Mouse (Mus musculus) right cerebral cortex, adult 18-20 months (tissue): ENCODE measurements around the gene Kank2.

Experiments used
- DNase-seq: peaks from one replicate; pipeline ENCODE4 v3.0.0; 2022; ENCODE audit warnings: mixed read lengths

Kank2 gene

GRCm38 (mm10) chr9:21748491-21748890 lies 50.1 kb downstream of the Kank2 start:
- DNase-seq: no peak

GRCm38 (mm10) chr9:21748033-21748432 lies 50.5 kb downstream of the Kank2 start:
- DNase-seq: no peak

GRCm38 (mm10) chr9:21747238-21747774 lies 51.2 kb downstream of the Kank2 start:
- DNase-seq: no peak

- DNase-seq: no peak
Observed at GRCm38 (mm10) chr9:21741514-21741913, 57.0 kb downstream of the Kank2 start.

- DNase-seq: no peak
Observed at GRCm38 (mm10) chr9:21740427-21740826, 58.1 kb downstream of the Kank2 start.

GRCm38 (mm10) chr9:21738776-21739175 lies 59.8 kb downstream of the Kank2 start:
- no peak for DNase-seq

- DNase-seq: peak; percentile 81
Observed at GRCm38 (mm10) chr9:21737188-21737587, 61.4 kb downstream of the Kank2 start.

- no peak for DNase-seq
Observed at GRCm38 (mm10) chr9:21736580-21736979, 62.0 kb downstream of the Kank2 start.

- DNase-seq: no peak
Observed at GRCm38 (mm10) chr9:21735126-21735525, 63.4 kb downstream of the Kank2 start.

- DNase-seq: no peak
Observed at GRCm38 (mm10) chr9:21733989-21734388, 64.6 kb downstream of the Kank2 start.

- DNase-seq: no peak
Observed at GRCm38 (mm10) chr9:21733446-21733845, 65.1 kb downstream of the Kank2 start.

GRCm38 (mm10) chr9:21732288-21732687 lies 66.3 kb downstream of the Kank2 start:
- no peak for DNase-seq

- DNase-seq: no peak
Observed at GRCm38 (mm10) chr9:21729264-21729663, 69.3 kb downstream of the Kank2 start.

GRCm38 (mm10) chr9:21728261-21728832 lies 70.2 kb downstream of the Kank2 start:
- DNase-seq: no peak

GRCm38 (mm10) chr9:21726218-21726975 lies 72.1 kb downstream of the Kank2 start:
- DNase-seq: no peak

- no peak for DNase-seq
Observed at GRCm38 (mm10) chr9:21725224-21726121, 73.1 kb downstream of the Kank2 start.

- peak; percentile 94 for DNase-seq
Observed at GRCm38 (mm10) chr9:21724147-21724536, 74.4 kb downstream of the Kank2 start.

- peak; percentile 82 for DNase-seq
Observed at GRCm38 (mm10) chr9:21723377-21724146, 75.0 kb downstream of the Kank2 start, which contains the start of gene Ldlr. Gene Ldlr (plus strand): TSS chr9:21723483.

- DNase-seq: no peak
Observed at GRCm38 (mm10) chr9:21721036-21721435, 77.5 kb downstream of the Kank2 start.

- no peak for DNase-seq
Observed at GRCm38 (mm10) chr9:21717015-21717414, 81.5 kb downstream of the Kank2 start.
